Mouse (Mus musculus): ENCODE measurements at regions not wholly inside any gene's neighbourhood (a gene's known extent, or its start where the extent isn't known, plus 50 kb on each side); places are given as distances from the start of the nearest gene placed in this dataset.

DNA sequence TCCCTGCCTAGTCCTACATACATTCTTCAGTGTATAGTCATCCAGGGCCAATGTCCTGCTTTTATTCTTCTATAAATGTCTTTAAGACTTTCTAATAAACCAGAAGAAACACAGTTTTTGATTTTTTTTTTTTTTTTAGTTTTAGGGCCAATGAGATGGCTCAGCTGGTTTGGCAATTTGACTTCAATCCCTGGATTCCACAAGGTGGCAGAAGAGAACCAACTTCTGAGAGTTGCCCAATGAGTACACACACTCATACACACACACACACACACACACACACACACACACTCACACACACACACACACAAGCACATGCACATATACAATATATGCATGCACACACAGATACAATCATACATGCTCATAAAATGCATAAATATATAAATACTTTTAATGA is 251.8 kb downstream of the Itga8 start:
- TF ChIP-seq CTCF (IDR thresholded peaks at IDR 0.05; ENCODE audit: low read depth) (peak; percentile 47), EP300 (IDR thresholded peaks at IDR 0.05; ENCODE audit: low read depth) (no peak)

Measured in liver, postnatal 0 days (tissue).